Mouse (Mus musculus): ENCODE results near the gene G530012D18Rik.
"Not testable (repeated sequence)": the region's sequence is repeated elsewhere in the genome, so short reads cannot be mapped to it uniquely, and the experiment has no call there.

G530012D18Rik gene

GRCm38 (mm10) chr1:85617161-85617560, 41.7 kb downstream of the G530012D18Rik start:
- DNase-seq, result not testable (repeated sequence)

DNA sequence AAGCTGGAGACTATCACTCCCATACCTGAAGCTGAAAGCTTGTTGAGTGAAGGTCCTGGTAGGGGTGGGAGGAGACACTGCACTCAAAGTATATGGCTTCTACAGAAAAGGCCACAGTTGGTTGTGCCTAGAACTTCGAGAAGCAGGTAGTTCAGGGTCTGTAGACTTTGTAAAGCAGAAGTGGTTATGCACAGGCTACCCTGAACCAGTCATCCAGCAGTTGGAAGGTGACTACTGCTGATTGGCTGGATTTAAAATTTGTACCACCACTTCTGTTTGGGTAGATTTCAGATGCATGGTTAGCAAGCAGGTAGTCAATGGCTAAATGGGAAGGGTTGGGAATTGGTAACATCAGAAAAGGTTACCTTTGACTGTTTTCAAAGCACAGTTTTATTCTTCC, 43.2 kb downstream of the G530012D18Rik start:
- DNase-seq, result not testable (repeated sequence)

Data from thymus, adult 18-20 months (tissue).